Mouse (Mus musculus): Measurements from ENCODE around the gene Psmc3. TPM values are rescaled to one million over a fixed set of nuclear protein-coding genes. Genes with fewer than 3 reads are reported as not detected.
"Not testable (repeated sequence)": the region's sequence is repeated elsewhere in the genome, so short reads cannot be mapped to it uniquely, and the experiment has no call there.

The Psmc3 gene
- polyA plus RNA-seq, 1 experiment from 2014 or later: 378 TPM

DNA sequence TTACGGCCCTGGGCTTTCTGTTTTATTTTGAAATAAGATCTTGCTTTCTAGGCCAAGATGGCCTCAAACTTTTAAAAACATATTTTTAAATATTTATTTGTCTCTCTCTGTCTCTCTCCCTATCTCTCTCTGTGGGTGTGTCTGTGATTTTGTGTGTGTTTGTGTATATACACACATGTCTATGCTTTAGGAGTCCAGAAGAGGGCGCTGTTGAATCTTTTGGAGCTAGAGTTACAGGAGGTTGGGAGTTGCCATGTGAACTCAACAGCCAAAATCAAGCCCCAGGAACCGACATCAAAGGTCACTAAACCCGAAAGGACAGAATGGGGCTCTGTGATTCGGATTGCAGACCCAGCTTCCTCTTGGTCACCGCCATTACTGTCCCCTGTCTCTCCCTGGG, 56.6 kb downstream of the Psmc3 start:
- H3K36me3 ChIP-seq (replicated peaks): no peaks in the 10 kb centered on the region
- no peak for DNase-seq (ENCODE audit: low spot score)
- peaks cover 7% of the 10 kb centered on the region for H3K4me1 ChIP-seq
- H3K9me3 ChIP-seq: no peaks in the 10 kb centered on the region
- peaks cover 9% of the 10 kb centered on the region for H3K27me3 ChIP-seq (replicated peaks; ENCODE audit: low read depth, poor library complexity, severe bottlenecking)
- WGBS: 74% methylated on average over 6 of the region's 6 CpGs
- H3K4me3 ChIP-seq: no peak overlapping the region
- no peak overlapping the region for H3K27ac ChIP-seq (replicated peaks)

DNA sequence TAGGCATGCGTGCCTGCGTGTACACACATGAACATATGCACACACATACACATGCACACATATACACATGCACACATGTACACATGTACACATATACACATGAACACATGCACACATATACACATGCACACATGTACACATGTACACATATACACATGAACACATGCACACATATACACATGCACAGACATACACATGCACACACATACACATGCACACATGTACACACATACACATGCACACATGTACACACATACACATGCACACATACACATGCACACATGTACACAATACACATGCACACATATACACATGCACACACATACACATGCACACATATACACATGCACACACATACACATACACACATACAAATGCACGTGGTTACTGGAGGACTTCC, 58.0 kb downstream of the Psmc3 start:
- not testable (repeated sequence) for H3K27ac ChIP-seq (replicated peaks); DNase-seq (ENCODE audit: low spot score); H3K9me3 ChIP-seq; H3K36me3 ChIP-seq (replicated peaks); H3K4me3 ChIP-seq
- WGBS: 92% methylated on average over 3 of the region's 3 CpGs
- Histone ChIP-seq H3K27me3 (replicated peaks; ENCODE audit: low read depth, poor library complexity, severe bottlenecking) (peaks cover 23% of the 10 kb centered on the region), H3K4me1 (peaks cover 13% of the 10 kb centered on the region)

DNA sequence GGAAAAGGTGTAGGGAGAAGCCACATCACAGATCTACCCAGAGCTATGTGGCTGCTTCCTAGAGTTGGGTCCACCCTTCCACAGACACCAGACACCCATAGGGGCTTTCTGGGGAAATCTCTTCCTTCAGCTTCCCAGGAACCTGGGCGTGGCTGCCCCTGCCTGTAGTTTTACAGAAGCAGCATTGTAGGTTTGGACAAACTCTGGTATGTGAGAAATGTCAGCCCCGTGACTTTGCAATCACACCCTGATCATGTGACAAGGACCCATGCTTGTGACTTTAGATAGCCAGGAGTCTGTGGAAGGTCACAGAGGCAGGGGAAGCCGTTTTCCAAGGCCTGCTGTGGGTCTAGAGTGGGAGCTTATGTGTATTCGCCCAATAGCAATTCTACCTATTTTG, 58.7 kb downstream of the Psmc3 start:
- DNase-seq (ENCODE audit: low spot score): no peak
- Histone ChIP-seq H3K4me1 (peaks cover 13% of the 10 kb centered on the region), H3K27ac (replicated peaks) (no peak overlapping the region), H3K9me3 (no peaks in the 10 kb centered on the region), H3K4me3 (no peak overlapping the region), H3K27me3 (replicated peaks; ENCODE audit: low read depth, poor library complexity, severe bottlenecking) (peaks cover 26% of the 10 kb centered on the region), H3K36me3 (replicated peaks) (no peaks in the 10 kb centered on the region)
- WGBS: 59% methylated on average over 4 of the region's 4 CpGs

DNA sequence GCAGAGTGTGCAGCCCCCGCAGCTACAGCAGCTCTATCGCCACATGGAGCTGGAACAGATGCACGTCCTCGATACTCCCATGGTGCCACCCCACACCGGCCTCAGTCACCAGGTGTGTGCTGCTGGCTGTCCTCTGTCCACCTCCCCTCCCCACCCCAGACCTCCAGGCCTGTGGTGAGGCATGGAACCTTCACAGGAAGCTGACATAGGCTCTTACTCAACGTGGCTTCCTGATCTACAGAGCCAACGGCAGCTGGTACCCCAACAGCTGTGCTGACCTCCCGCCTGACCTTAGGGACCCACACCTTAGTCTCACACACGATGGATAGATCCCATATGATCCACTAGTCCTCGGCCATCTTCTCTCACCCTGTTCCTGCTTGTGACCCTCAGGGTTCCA, 59.5 kb downstream of the Psmc3 start:
- Histone ChIP-seq H3K4me3 (no peak overlapping the region), H3K36me3 (replicated peaks) (no peaks in the 10 kb centered on the region)
- WGBS: 80% methylated on average over 10 of the region's 10 CpGs

DNA sequence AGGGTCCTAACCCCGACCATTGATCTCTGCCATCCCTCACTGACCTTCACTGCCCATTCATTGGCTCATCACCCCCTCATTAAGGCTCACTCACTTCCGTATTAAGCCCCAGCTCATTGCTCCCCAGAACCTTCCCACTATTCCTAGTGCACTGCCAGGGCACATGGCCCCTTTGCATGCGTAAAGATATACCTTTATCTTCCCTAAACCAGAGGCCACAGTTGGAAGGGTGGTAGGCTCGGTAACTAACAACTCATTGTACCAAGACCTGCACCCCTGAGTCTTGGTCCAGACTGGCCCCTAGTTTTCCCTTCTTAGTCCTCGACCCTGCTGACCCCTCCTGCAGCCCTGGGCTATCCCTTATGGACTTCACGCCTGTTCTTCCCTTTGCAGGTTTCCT, 60.0 kb downstream of the Psmc3 start:
- H3K27me3 ChIP-seq (replicated peaks; ENCODE audit: low read depth, poor library complexity, severe bottlenecking): peaks cover 33% of the 10 kb centered on the region
- H3K4me3 ChIP-seq: no peak overlapping the region
- WGBS: 74% methylated on average over 6 of the region's 6 CpGs
- no peaks in the 10 kb centered on the region for H3K36me3 ChIP-seq (replicated peaks)
- peaks cover 17% of the 10 kb centered on the region for H3K4me1 ChIP-seq
- H3K9me3 ChIP-seq: no peaks in the 10 kb centered on the region
- H3K27ac ChIP-seq (replicated peaks): no peak overlapping the region
- no peak for DNase-seq (ENCODE audit: low spot score)

More for the DNA sequence above, 59.5 kb downstream of the Psmc3 start:
- DNase-seq (ENCODE audit: low spot score): no peak
- Histone ChIP-seq H3K27me3 (replicated peaks; ENCODE audit: low read depth, poor library complexity, severe bottlenecking) (peaks cover 33% of the 10 kb centered on the region), H3K27ac (replicated peaks) (no peak overlapping the region), H3K9me3 (no peaks in the 10 kb centered on the region), H3K4me1 (peaks cover 13% of the 10 kb centered on the region)

DNA sequence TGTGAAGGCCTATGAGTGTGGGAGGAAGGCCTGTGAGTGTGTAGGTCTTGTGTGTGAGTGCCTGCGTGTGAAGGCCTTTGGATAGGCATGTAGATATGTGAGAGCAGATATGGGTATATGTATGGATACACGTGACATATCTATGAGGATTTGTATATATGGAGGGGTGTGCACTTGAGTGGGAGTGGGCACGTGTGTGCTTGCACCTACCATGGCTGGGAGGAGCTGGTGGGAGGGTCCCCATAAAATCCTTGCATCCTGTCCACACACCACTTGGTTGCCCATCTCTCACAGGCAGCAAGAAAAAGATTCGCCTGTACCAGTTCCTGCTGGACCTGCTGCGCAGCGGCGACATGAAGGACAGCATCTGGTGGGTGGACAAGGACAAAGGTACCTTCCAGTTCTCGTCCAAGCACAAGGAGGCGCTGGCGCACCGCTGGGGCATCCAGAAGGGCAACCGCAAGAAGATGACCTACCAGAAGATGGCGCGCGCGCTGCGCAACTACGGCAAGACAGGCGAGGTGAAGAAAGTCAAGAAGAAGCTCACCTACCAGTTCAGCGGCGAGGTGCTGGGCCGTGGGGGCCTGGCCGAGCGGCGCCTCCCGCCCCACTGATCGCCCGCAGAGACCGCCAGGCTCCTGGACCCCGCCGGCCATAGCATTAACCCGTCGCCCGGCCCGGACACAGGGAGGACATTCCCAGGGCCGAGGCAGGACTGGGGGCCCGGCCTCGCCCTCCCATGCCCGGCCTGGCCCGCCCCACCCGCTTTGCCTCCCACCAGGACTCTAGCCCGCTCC, 61.2 kb downstream of the Psmc3 start:
- peaks cover 19% of the 10 kb centered on the region for H3K4me1 ChIP-seq
- peaks cover 34% of the 10 kb centered on the region for H3K27me3 ChIP-seq (replicated peaks; ENCODE audit: low read depth, poor library complexity, severe bottlenecking)
- no peaks in the 10 kb centered on the region for H3K9me3 ChIP-seq
- no peaks in the 10 kb centered on the region for H3K36me3 ChIP-seq (replicated peaks)
- 8% methylated on average over 42 of the region's 42 CpGs for WGBS
- peak overlapping the region; percentile 81 for H3K27ac ChIP-seq (replicated peaks)
- peak overlapping the region; percentile 65 for H3K4me3 ChIP-seq
- peak; percentile 96 for DNase-seq (ENCODE audit: low spot score)

DNA sequence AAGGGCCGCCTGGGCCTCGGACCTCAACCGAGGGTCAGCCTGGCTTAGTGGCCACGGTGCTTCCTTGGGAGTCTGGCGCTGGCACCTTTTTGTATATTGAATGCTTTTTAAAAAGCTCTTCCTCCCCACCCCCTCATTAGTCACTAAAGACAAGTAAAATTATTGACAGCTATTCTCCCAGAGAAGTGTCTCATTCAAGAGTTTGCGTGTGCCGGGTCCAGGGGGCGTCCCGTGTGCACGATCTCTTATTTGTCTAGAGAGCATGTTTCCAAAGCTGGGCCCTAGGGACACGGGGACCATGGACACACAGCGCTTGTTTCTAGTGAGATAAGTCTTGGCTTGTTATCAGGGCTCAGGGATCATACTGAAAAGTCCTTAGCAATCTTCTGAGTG, 61.8 kb downstream of the Psmc3 start:
- H3K27ac ChIP-seq (replicated peaks): peak overlapping the region; percentile 81
- no peaks in the 10 kb centered on the region for H3K9me3 ChIP-seq
- DNase-seq (ENCODE audit: low spot score): no peak
- H3K36me3 ChIP-seq (replicated peaks): no peaks in the 10 kb centered on the region
- H3K4me3 ChIP-seq: peak overlapping the region; percentile 65
- peaks cover 39% of the 10 kb centered on the region for H3K27me3 ChIP-seq (replicated peaks; ENCODE audit: low read depth, poor library complexity, severe bottlenecking)
- peaks cover 19% of the 10 kb centered on the region for H3K4me1 ChIP-seq
- WGBS: 39% methylated on average over 12 of the region's 12 CpGs

Other genes starting within 250 kb of the Psmc3 start
- 248 and 251 TPM in 2 replicates for gene Mtch2, start 206.9 kb upstream of the Psmc3 start, polyA plus RNA-seq (2016; fragmentation: Nextera tagmentation; extraction: Ambion mirVana)
- gene C1qtnf4, start 168.1 kb upstream of the Psmc3 start, polyA plus RNA-seq (2016; fragmentation: Nextera tagmentation; extraction: Ambion mirVana): 2.8 and 4.9 TPM in 2 replicates
- gene Kbtbd4, start 149.3 kb upstream of the Psmc3 start, polyA plus RNA-seq (2016; fragmentation: Nextera tagmentation; extraction: Ambion mirVana): 58.1 and 59.4 TPM in 2 replicates
- gene Ndufs3, start 149.2 kb upstream of the Psmc3 start, polyA plus RNA-seq (2016; fragmentation: Nextera tagmentation; extraction: Ambion mirVana): 201 and 206 TPM in 2 replicates
- 139 and 145 TPM in 2 replicates for gene Celf1, start 113.6 kb upstream of the Psmc3 start, polyA plus RNA-seq (2016; fragmentation: Nextera tagmentation; extraction: Ambion mirVana)
- gene Rapsn, start 18.4 kb upstream of the Psmc3 start, polyA plus RNA-seq (2016; fragmentation: Nextera tagmentation; extraction: Ambion mirVana): 1.2 and 1.9 TPM in 2 replicates
- 20.3 and 24.2 TPM in 2 replicates for gene Slc39a13, start 16.4 kb downstream of the Psmc3 start, polyA plus RNA-seq (2016; fragmentation: Nextera tagmentation; extraction: Ambion mirVana)
- 2.3 and 2.8 TPM in 2 replicates for gene Spi1, start 28.4 kb downstream of the Psmc3 start, polyA plus RNA-seq (2016; fragmentation: Nextera tagmentation; extraction: Ambion mirVana)
- gene Mybpc3, start 64.1 kb downstream of the Psmc3 start, polyA plus RNA-seq (2016; fragmentation: Nextera tagmentation; extraction: Ambion mirVana): 0.07 and 0.82 TPM in 2 replicates
- gene Madd, start 129.8 kb downstream of the Psmc3 start, polyA plus RNA-seq (2016; fragmentation: Nextera tagmentation; extraction: Ambion mirVana): 12.1 and 13.4 TPM in 2 replicates
- gene Nr1h3, start 148.8 kb downstream of the Psmc3 start, polyA plus RNA-seq (2016; fragmentation: Nextera tagmentation; extraction: Ambion mirVana): 1.1 and 1.4 TPM in 2 replicates
- 26.0 and 29.0 TPM in 2 replicates for gene Acp2, start 148.9 kb downstream of the Psmc3 start, polyA plus RNA-seq (2016; fragmentation: Nextera tagmentation; extraction: Ambion mirVana)
- gene Ddb2, start 183.0 kb downstream of the Psmc3 start, polyA plus RNA-seq (2016; fragmentation: Nextera tagmentation; extraction: Ambion mirVana): 9.3 and 9.9 TPM in 2 replicates
- gene Pacsin3, start 201.9 kb downstream of the Psmc3 start, polyA plus RNA-seq (2016; fragmentation: Nextera tagmentation; extraction: Ambion mirVana): 33.4 and 33.6 TPM in 2 replicates
- gene Arfgap2, start 211.0 kb downstream of the Psmc3 start, polyA plus RNA-seq (2016; fragmentation: Nextera tagmentation; extraction: Ambion mirVana): 101 and 102 TPM in 2 replicates